Mouse (Mus musculus): Measurements from ENCODE around the gene Dpp8.

- no peak for TF ChIP-seq CTCF (IDR thresholded peaks at IDR 0.05; ENCODE audit: insufficient read depth, low read length)
- TF ChIP-seq POLR2A (IDR thresholded peaks at IDR 0.05; ENCODE audit: borderline replicate concordance, extremely low read depth, low read depth, low read length) = no peak
These were observed 41.9 kb upstream of the Dpp8 start for GRCm38 (mm10) chr9:64990291-64990690.
